Mouse (Mus musculus): Measurements from ENCODE around the gene Stk4.
"Not testable (repeated sequence)": the region's sequence is repeated elsewhere in the genome, so short reads cannot be mapped to it uniquely, and the experiment has no call there.

Stk4 gene

GRCm38 (mm10) chr2:164070142-164070764, at the start of gene Stk4:
TSS of gene Stk4 (plus strand) at chr2:164070322.
- no peak for DNase-seq

- DNase-seq, result no peak
Measured at GRCm38 (mm10) chr2:164022104-164022503, 48.0 kb upstream of the Stk4 start.

GRCm38 (mm10) chr2:164025150-164025549, 45.0 kb upstream of the Stk4 start, which contains the start of gene Pabpc1l:
TSS of gene Pabpc1l (plus strand) at chr2:164025450.
- DNase-seq, result no peak

GRCm38 (mm10) chr2:164031147-164031546, 39.0 kb upstream of the Stk4 start:
- no peak for DNase-seq

- no peak for DNase-seq
Measured at GRCm38 (mm10) chr2:164032973-164033372, 37.1 kb upstream of the Stk4 start.

- peak; percentile 68 for DNase-seq
Measured at GRCm38 (mm10) chr2:164036520-164037019, 33.6 kb upstream of the Stk4 start.

GRCm38 (mm10) chr2:164038407-164039028, 31.6 kb upstream of the Stk4 start:
- no peak for DNase-seq

GRCm38 (mm10) chr2:164040949-164041348, 29.2 kb upstream of the Stk4 start:
- DNase-seq, result no peak

- no peak for DNase-seq
Measured at GRCm38 (mm10) chr2:164041523-164041922, 28.6 kb upstream of the Stk4 start.

- peak; percentile 41 for DNase-seq
Measured at GRCm38 (mm10) chr2:164047197-164047690, 22.9 kb upstream of the Stk4 start.

GRCm38 (mm10) chr2:164053767-164054166, 16.4 kb upstream of the Stk4 start:
- no peak for DNase-seq

- DNase-seq, result no peak
Measured at GRCm38 (mm10) chr2:164054671-164055070, 15.5 kb upstream of the Stk4 start.

- DNase-seq, result peak; percentile 74
Measured at GRCm38 (mm10) chr2:164059634-164060235, 10.4 kb upstream of the Stk4 start.

- DNase-seq, result peak; percentile 97
Measured at GRCm38 (mm10) chr2:164070765-164071436, 779 bp downstream of the Stk4 start, which contains the start of gene Tomm34. TSS of gene Tomm34 (minus strand) at chr2:164071169.

GRCm38 (mm10) chr2:164071437-164071820, 1.3 kb downstream of the Stk4 start:
- DNase-seq, result not testable (repeated sequence)

GRCm38 (mm10) chr2:164072109-164072508, 2.0 kb downstream of the Stk4 start:
- no peak for DNase-seq

- no peak for DNase-seq
Measured at GRCm38 (mm10) chr2:164073120-164073519, 3.0 kb downstream of the Stk4 start.

GRCm38 (mm10) chr2:164073918-164074578, 3.9 kb downstream of the Stk4 start:
- peak; percentile 96 for DNase-seq

- DNase-seq, result no peak
Measured at GRCm38 (mm10) chr2:164075088-164075487, 5.0 kb downstream of the Stk4 start.

GRCm38 (mm10) chr2:164076874-164077425, 6.8 kb downstream of the Stk4 start:
- DNase-seq, result no peak

- no peak for DNase-seq
Measured at GRCm38 (mm10) chr2:164077875-164078274, 7.8 kb downstream of the Stk4 start.

- DNase-seq, result no peak
Measured at GRCm38 (mm10) chr2:164079488-164079887, 9.4 kb downstream of the Stk4 start.
